Mouse (Mus musculus) myocyte (in vitro differentiated cells): ENCODE results near the gene Olfr231. TPM values are rescaled to one million over a fixed set of nuclear protein-coding genes. Genes with fewer than 3 reads are reported as not detected.

Experiments used
- H3K27me3 ChIP-seq: one replicate; pipeline ENCODE4 v1.6.1; 2011; ENCODE audit not compliant: control insufficient read depth, insufficient read depth, insufficient read length
- H3K36me3 ChIP-seq: one replicate; pipeline ENCODE4 v1.6.1; 2011; ENCODE audit not compliant: control insufficient read depth, insufficient read depth
- H3K4me2 ChIP-seq: one replicate; pipeline ENCODE4 v1.6.1; 2011; ENCODE audit warnings: low read depth, control low read depth
- H3K4me3 ChIP-seq: one replicate; pipeline ENCODE4 v1.5.1; 2011; ENCODE audit warnings: mild to moderate bottlenecking, control low read depth, moderate library complexity
- H3K79me2 ChIP-seq: one replicate; pipeline ENCODE4 v1.6.1; 2011; ENCODE audit not compliant: control insufficient read depth, insufficient read depth
- H3ac ChIP-seq: one replicate; pipeline ENCODE4 v1.6.1; 2011; ENCODE audit not compliant: control insufficient read depth, insufficient read length
- CEBPB ChIP-seq: IDR thresholded peaks from 2 replicates; pipeline ENCODE4 v1.6.1; 2011; ENCODE audit warnings: mild to moderate bottlenecking, moderate library complexity; ENCODE audit not compliant: poor library complexity, insufficient read depth, severe bottlenecking
- E2F4 ChIP-seq: IDR thresholded peaks from one replicate; pipeline ENCODE4 v1.6.1; 2011; ENCODE audit warnings: mild to moderate bottlenecking, control low read depth, moderate library complexity; ENCODE audit not compliant: insufficient read depth
- MAX ChIP-seq: IDR thresholded peaks from one replicate; pipeline ENCODE4 v1.6.1; 2011; ENCODE audit warnings: low read depth, mild to moderate bottlenecking, control low read depth
- MYOD1 ChIP-seq, 3 experiments: IDR thresholded peaks; one replicate each; pipeline ENCODE4 v1.6.1; 2011; ENCODE audit warnings: control low read depth in 2 of 3, low read depth in 2 of 3, mild to moderate bottlenecking in 2 of 3, moderate library complexity in 1 of 3; ENCODE audit not compliant: insufficient read length in 2 of 3, control insufficient read depth in 1 of 3
- MYOG ChIP-seq, 3 experiments: IDR thresholded peaks; one replicate each; pipeline ENCODE4 v1.6.1; 2011; ENCODE audit warnings: control low read depth in 2 of 3, low read depth in 2 of 3, mild to moderate bottlenecking in 2 of 3; ENCODE audit not compliant: insufficient read length in 2 of 3, control insufficient read depth in 1 of 3, insufficient read depth in 1 of 3
- POLR2A ChIP-seq: IDR thresholded peaks from one replicate; pipeline ENCODE4 v1.6.1; 2011; ENCODE audit warnings: low read depth, mild to moderate bottlenecking, control low read depth, moderate library complexity; ENCODE audit not compliant: insufficient read length
- POLR2AphosphoS2 ChIP-seq: IDR thresholded peaks from one replicate; pipeline ENCODE4 v1.6.1; 2011; ENCODE audit warnings: low read depth, control low read depth; ENCODE audit not compliant: insufficient read length
- REST ChIP-seq: IDR thresholded peaks from one replicate; pipeline ENCODE4 v1.6.1; 2011; ENCODE audit warnings: mild to moderate bottlenecking, control low read depth, moderate library complexity; ENCODE audit not compliant: insufficient read depth, insufficient read length
- SRF ChIP-seq: IDR thresholded peaks from one replicate; pipeline ENCODE4 v1.6.1; 2011; ENCODE audit warnings: low read depth; ENCODE audit not compliant: control insufficient read depth, insufficient read length
- TCF12 ChIP-seq: IDR thresholded peaks from one replicate; pipeline ENCODE4 v1.6.1; 2011; ENCODE audit warnings: mild to moderate bottlenecking, control low read depth; ENCODE audit not compliant: poor library complexity, insufficient read depth, severe bottlenecking
- TCF3 ChIP-seq: IDR thresholded peaks from one replicate; pipeline ENCODE4 v1.6.1; 2011; ENCODE audit warnings: low read depth, control low read depth; ENCODE audit not compliant: insufficient read length
- USF1 ChIP-seq: IDR thresholded peaks from one replicate; pipeline ENCODE4 v1.6.1; 2011; ENCODE audit warnings: low read depth, mild to moderate bottlenecking, control low read depth, moderate library complexity
- polyA plus RNA-seq: library from polyadenylated mRNA; unstranded; fragments of >200 nt; fragmentation: generic; extraction: Trizol; gene quantifications from one replicate; pipeline ENCODE4 v1.2.1, GENCODE M21; 2012; ENCODE audit warnings: missing spikeins

Gene Olfr231
- polyA plus RNA-seq, 1 experiment: not detected

- TF ChIP-seq POLR2AphosphoS2 (no peak), REST (no peak), TCF3 (no peak), MYOG (IDR thresholded peaks at IDR 0.05; ENCODE audit: control insufficient read depth in 1 of 3, insufficient read depth in 1 of 3, insufficient read length in 2 of 3, low read depth in 2 of 3) (no peak), USF1 (no peak), MAX (no peak)
These were observed 34.4 kb upstream of the Olfr231 start, which contains the start of gene Olfr420 for GRCm38 (mm10) chr1:174155333-174155732. TSS of gene Olfr420 (plus strand) at chr1:174155633.

GRCm38 (mm10) chr1:174149289-174149688 lies 28.3 kb upstream of the Olfr231 start:
- Histone ChIP-seq H3K4me2 (no peak overlapping the region), H3K36me3 (no peaks in the 10 kb centered on the region), H3K27me3 (no peaks in the 10 kb centered on the region), H3ac (no peak overlapping the region), H3K4me3 (no peak overlapping the region), H3K79me2 (no peaks in the 10 kb centered on the region)
- TF ChIP-seq POLR2AphosphoS2: no peak
- TF ChIP-seq TCF12: no peak
- TF ChIP-seq SRF: no peak
- no peak for TF ChIP-seq USF1

More at GRCm38 (mm10) chr1:174155333-174155732, 34.4 kb upstream of the Olfr231 start, which contains the start of gene Olfr420:
- H3K4me3 ChIP-seq: no peak within 1 kb of the TSS
- H3K79me2 ChIP-seq: no peaks in the 10 kb centered on the region
- no peaks in the 10 kb centered on the region for H3K36me3 ChIP-seq
- H3ac ChIP-seq: no peak within 1 kb of the TSS
- no peaks in the 10 kb centered on the region for H3K27me3 ChIP-seq
- H3K4me2 ChIP-seq: no peak within 1 kb of the TSS

- H3K27me3 ChIP-seq: no peaks in the 10 kb centered on the region
- TF ChIP-seq TCF3 (no peak), REST (no peak), TCF12 (no peak)
- no peak overlapping the region for H3ac ChIP-seq
These were observed 25.7 kb upstream of the Olfr231 start for GRCm38 (mm10) chr1:174146696-174147095.

DNA sequence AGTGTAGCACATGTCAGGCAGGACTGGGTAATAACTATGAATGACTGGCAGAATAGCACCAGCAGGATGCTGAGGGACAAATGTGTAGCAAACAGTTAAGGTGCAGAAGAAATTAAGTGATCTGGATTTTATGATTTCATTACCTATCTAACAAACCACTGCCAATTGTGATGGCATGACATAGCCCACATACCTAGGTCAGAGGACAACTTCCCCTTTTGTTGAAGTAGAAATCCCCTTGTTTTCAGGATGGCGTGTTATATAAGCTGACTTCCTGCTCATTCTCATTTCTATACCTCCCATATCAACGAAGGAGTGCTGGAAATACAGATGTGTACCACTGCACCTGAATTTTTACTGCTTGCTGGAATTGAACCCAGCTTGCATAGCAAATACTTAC lies 20.4 kb upstream of the Olfr231 start:
- Histone ChIP-seq H3K4me3 (no peak overlapping the region), H3K79me2 (no peaks in the 10 kb centered on the region), H3K27me3 (no peaks in the 10 kb centered on the region), H3ac (no peak overlapping the region), H3K36me3 (no peaks in the 10 kb centered on the region), H3K4me2 (no peak overlapping the region)
- TF ChIP-seq USF1 (no peak), MYOG (IDR thresholded peaks at IDR 0.05; ENCODE audit: control insufficient read depth in 1 of 3, insufficient read depth in 1 of 3, insufficient read length in 2 of 3, low read depth in 2 of 3) (no peak), CEBPB (no peak), POLR2AphosphoS2 (no peak), POLR2A (no peak), SRF (no peak), REST (no peak), TCF12 (no peak), TCF3 (no peak), E2F4 (no peak), MYOD1 (IDR thresholded peaks at IDR 0.05; ENCODE audit: control insufficient read depth in 1 of 3, insufficient read length in 2 of 3, low read depth in 2 of 3) (no peak), MAX (no peak)

More at GRCm38 (mm10) chr1:174146696-174147095, 25.7 kb upstream of the Olfr231 start:
- Histone ChIP-seq H3K4me3 (no peak overlapping the region), H3K79me2 (no peaks in the 10 kb centered on the region), H3K4me2 (no peak overlapping the region), H3K36me3 (no peaks in the 10 kb centered on the region)

- Histone ChIP-seq H3K79me2 (no peaks in the 10 kb centered on the region), H3ac (no peak overlapping the region), H3K27me3 (no peaks in the 10 kb centered on the region), H3K36me3 (no peaks in the 10 kb centered on the region), H3K4me3 (no peak overlapping the region), H3K4me2 (no peak overlapping the region)
- TF ChIP-seq E2F4 (no peak), POLR2A (no peak), REST (no peak), SRF (no peak), TCF3 (no peak)
These were observed 11.0 kb upstream of the Olfr231 start for GRCm38 (mm10) chr1:174131999-174132398.

- Histone ChIP-seq H3K4me3 (no peak within 1 kb of the TSS), H3K27me3 (no peaks in the 10 kb centered on the region), H3ac (no peak within 1 kb of the TSS), H3K4me2 (no peak within 1 kb of the TSS), H3K79me2 (no peaks in the 10 kb centered on the region), H3K36me3 (no peaks in the 10 kb centered on the region)
- no peak for TF ChIP-seq MAX
- TF ChIP-seq CEBPB: no peak
- TF ChIP-seq TCF3: no peak
- no peak for TF ChIP-seq USF1
- no peak for TF ChIP-seq REST
- TF ChIP-seq MYOG (IDR thresholded peaks at IDR 0.05; ENCODE audit: control insufficient read depth in 1 of 3, insufficient read depth in 1 of 3, insufficient read length in 2 of 3, low read depth in 2 of 3): no peak
- TF ChIP-seq E2F4: no peak
- no peak for TF ChIP-seq MYOD1 (IDR thresholded peaks at IDR 0.05; ENCODE audit: control insufficient read depth in 1 of 3, insufficient read length in 2 of 3, low read depth in 2 of 3)
- TF ChIP-seq POLR2AphosphoS2: no peak
- TF ChIP-seq TCF12: no peak
- no peak for TF ChIP-seq POLR2A
- TF ChIP-seq SRF: no peak
These were observed 10.3 kb upstream of the Olfr231 start, which contains the start of gene Olfr424 for GRCm38 (mm10) chr1:174131217-174131616. TSS of gene Olfr424 (plus strand) at chr1:174131517.
